13 mouse cellular contexts compared by ENCODE assay signal in the genomic region with DNA sequence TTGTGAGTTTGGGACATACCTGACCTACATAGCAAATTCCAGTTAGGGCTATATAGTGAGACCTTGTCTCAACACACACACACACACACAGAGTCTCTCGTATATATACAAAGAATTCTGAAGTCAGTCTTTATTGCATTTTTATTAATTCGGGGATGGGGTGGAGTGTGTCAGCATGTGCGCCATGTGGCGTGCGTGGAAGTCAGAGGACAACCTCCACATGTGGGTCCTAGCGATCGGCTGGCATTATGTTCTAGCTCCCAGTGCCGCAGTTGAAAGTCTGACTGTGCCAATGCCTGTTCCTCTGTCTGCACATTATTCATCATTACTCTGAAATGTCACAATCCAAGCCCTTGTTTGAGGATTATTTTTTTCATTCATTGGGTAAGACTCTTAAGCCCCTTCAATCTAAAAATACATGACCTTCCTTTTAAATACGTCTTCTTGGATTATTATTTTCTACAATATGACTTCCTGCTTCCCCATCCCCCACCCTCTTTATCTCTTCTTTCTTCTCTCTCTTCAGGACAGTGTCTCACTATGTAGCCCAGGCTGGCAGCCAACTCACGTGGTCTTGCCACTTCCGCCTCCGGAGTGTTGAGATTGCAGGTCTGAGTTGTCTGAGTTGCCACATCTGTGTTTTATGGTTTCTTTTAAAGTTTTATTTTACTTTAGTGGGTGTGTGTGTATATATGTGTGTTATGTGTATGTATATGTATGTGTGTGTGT.
DNase-seq lines count a peak whose midpoint lies in the region; ATAC-seq lines count a peak whose summit lies in the region.
"Had no signal": no experiment of that assay in that cellular context is flagged by ENCODE, and none has a peak within 500 bp of the region (broad histone marks: within the 10 kb centered on the region; RNA-seq: fewer than 3 reads in every experiment).

No protein-coding gene starts in this region.

- H3K4me3 ChIP-seq in forebrain, embryonic 14.5 days (ENCODE audit: low read depth, low read length), result no peak overlapping the region
- H3K4me3 ChIP-seq: forebrain, embryonic 15.5 days; lung, embryonic 15.5 days; myocyte had no signal

- WGBS in forebrain, embryonic 14.5 days, result 85% methylated on average over 12 of the region's 12 CpGs

- intact Hi-C loops in left cerebral cortex, postnatal 25 days (cut with DNase I), result no loop called here

- H3K27ac ChIP-seq in forebrain, embryonic 14.5 days (ENCODE audit: low read depth, low read length), result no peak overlapping the region
- H3K27ac ChIP-seq: forebrain, embryonic 15.5 days; lung, embryonic 15.5 days had no signal

- no peak overlapping the region for H3K9ac ChIP-seq in forebrain, embryonic 14.5 days (ENCODE audit: low read length)
- H3K9ac ChIP-seq: forebrain, embryonic 15.5 days; lung, embryonic 15.5 days had no signal

- H3K27me3 ChIP-seq in forebrain, embryonic 14.5 days (replicated peaks; ENCODE audit: control insufficient read depth, insufficient read depth, low read length), result no peaks in the 10 kb centered on the region
- H3K27me3 ChIP-seq: forebrain, embryonic 15.5 days; lung, embryonic 15.5 days had no signal

- no peaks in the 10 kb centered on the region for H3K36me3 ChIP-seq in forebrain, embryonic 14.5 days (ENCODE audit: control insufficient read depth, insufficient read depth, low read length)
- H3K36me3 ChIP-seq: forebrain, embryonic 15.5 days; lung, embryonic 15.5 days had no signal

- H3K4me1 ChIP-seq in forebrain, embryonic 14.5 days (ENCODE audit: control insufficient read depth, insufficient read depth, low read length), result no peaks in the 10 kb centered on the region
- H3K4me1 ChIP-seq: forebrain, embryonic 15.5 days; lung, embryonic 15.5 days had no signal

- H3K9me3 ChIP-seq in forebrain, embryonic 14.5 days (replicated peaks; ENCODE audit: control insufficient read depth, low read length), result no peaks in the 10 kb centered on the region
- H3K9me3 ChIP-seq: forebrain, embryonic 15.5 days; lung, embryonic 15.5 days had no signal

- ATAC-seq in forebrain, embryonic 14.5 days, result no peak
- ATAC-seq in frontal cortex, adult (ENCODE audit: low TSS enrichment), result no peak
- ATAC-seq: forebrain, embryonic 15.5 days had no signal

- H3K4me2 ChIP-seq in forebrain, embryonic 14.5 days (ENCODE audit: low read length), result no peak overlapping the region
- H3K4me2 ChIP-seq: forebrain, embryonic 15.5 days; lung, embryonic 15.5 days had no signal

- peak; percentile 11 to 29 for DNase-seq in cerebellum, postnatal 10 days
- DNase-seq in cerebellum, adult 11 months, result no peak
- DNase-seq in 3T3-L1 (ENCODE audit: low read depth, low spot score) (peak; percentile 77), adipocyte (ENCODE audit: low spot score) (peak; percentile 58)
- peak; percentile 51 for DNase-seq in lung, postnatal 25 days (ENCODE audit: low spot score)
- DNase-seq in left cerebral cortex, postnatal 25 days (ENCODE audit: low spot score in 2 of 2), result no peak
- no peak for DNase-seq in forebrain, embryonic 14.5 days (ENCODE audit: low spot score)
- DNase-seq: heart, postnatal 14 days; kidney, adult 9 months had no signal

Comparison
In these comparisons a context has a peak if more than half of its experiments do, and no peak if none do; other contexts are left out.
1. DNase-seq: peak in cerebellum, postnatal 10 days (2 of 2), 3T3-L1 (single experiment), adipocyte (single experiment) and lung, postnatal 25 days (single experiment); none in cerebellum, adult 11 months (single experiment), left cerebral cortex, postnatal 25 days (0 of 2) and forebrain, embryonic 14.5 days (single experiment).